Mouse (Mus musculus): ENCODE data around the gene Plekhm2. TPM values are rescaled to one million over a fixed set of nuclear protein-coding genes. Genes with fewer than 3 reads are reported as not detected.

The Plekhm2 gene
- total RNA-seq, 2 experiments from 2014 or later = 100 to 102 TPM

DNA sequence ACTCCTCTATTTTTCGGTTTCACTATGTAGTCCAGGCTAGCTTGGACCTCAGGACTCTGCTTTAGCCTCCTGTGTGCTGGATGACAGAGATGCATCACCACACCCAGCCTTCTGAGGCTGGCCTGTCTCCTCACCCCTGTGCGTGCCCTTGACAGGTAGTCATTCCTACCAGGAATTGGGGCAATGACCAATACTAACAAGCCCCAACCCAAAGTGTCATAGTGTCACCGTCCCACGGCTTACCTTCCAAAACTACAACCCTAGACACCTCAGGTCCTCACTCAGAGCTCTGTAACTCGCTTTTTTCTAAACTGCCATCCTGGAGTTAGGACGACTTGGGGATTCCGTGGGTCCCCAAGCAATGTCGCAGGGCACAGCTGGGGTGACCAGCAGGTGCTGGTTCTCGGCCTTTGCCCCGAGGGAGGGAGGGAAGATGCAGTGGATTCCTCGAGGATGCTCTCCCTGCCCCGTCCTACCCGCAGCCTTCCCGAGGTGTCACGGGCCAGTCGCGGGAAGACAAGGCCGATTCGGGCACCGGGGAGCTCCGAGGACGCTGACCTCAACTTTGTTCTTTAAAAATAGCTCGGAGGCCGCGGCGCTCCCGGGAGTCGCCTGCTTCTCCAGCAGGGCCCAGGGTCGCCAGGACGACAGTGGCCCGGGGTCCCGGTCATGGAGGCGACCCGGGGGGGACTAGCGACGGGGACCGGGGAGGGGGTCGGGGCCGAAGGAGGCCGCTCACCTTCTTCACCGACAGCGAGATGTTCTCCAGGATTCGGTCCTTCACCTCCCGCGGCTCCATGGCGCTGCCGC lies 1.4 kb downstream of the Plekhm2 start:
- DNase-seq = peak in 1 of 2 experiments; percentile 73

DNA sequence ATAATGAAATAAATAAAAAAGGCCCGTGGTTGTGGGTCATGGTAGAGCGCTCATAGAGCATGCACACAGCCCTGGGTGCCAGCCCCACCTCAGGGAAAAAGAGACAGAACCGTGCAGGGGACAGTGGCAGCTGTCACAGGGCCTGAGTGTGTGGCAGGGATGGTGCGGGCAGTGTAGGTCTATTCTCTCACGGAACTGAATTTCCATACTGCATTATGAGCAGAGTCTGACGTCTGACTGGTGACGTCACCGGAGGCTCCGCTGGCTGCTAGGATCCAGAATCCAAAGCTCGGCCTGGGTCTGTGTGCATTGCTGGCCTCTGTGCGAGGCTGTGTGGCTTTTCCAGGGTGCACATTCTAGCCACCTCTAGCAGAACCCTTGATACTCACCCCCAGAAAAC lies 3.8 kb downstream of the Plekhm2 start:
- no peak for DNase-seq

DNA sequence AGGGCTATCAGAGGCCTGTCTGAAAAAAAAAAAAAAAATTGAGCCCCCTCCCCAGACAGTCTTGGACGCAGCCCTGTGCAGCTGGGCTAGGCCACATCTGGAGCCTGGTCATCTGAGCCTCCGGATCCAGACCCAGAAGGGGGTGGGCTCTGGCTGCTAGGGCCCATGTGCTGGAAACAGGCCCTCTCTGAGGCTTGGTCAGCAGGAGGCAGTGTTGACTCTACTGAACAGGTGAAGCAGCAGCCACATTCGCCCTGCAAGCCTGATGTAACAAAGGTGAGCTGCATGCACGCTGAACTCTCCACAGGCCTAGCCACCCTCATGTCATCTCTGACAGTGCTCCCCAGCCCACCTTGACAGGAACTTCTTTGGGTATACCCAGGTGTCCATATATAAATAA lies 5.0 kb downstream of the Plekhm2 start:
- DNase-seq = peak in 1 of 2 experiments; percentile 35

- no peak for DNase-seq
These were observed 5.7 kb downstream of the Plekhm2 start for GRCm38 (mm10) chr4:141658846-141659484.

DNA sequence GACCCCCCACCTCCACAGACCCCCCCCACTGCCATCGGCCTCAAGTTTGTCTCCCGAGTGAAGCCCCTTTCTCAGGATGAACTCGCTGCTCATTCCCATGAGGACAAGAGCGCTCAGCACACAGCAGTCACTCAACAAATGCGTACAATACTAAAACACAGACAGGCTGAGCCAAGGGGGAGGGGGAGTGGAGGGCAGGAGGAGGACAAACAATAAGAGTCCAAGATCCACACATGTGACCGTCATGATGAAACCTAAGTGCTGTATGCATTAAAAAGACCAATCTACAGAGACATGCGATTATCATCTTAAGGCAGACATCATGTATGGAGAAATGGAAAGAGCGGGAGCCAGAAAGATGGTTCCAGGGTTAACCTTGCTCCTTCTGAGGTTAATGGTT lies 7.8 kb downstream of the Plekhm2 start:
- no peak for DNase-seq

DNA sequence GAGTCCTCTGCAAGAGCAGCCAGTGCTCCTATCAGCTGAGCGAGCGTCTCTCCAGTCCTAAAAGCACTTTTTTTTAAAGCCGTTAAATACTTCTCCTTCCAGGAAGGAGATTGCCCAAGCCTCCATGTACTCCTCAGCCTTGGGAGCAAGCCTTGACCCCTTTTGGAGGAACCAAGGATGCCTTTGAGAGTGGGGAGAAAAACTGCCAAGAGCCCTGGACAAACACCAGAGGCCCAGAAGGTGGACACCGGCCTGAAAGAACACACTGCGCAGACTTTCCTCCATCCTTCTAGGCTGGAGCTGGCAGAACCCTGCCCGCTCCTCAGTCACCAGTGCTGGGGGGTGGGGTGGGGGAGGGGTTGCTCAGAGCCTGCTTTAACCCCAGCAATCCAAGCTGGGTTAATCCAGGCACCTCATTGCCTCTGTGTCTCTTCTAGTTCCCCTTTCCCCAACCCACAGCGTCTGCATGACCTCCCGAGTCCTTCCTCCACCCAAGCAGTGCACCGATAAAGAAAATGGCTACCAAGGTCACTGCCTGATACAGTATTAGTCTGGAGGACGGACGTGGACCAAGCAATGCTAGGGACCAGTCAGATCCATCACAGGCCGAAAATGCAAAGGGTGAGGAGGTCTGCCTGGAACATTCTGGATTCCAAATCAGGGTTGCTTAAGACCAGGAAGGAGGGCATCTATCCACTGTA lies 8.6 kb downstream of the Plekhm2 start:
- peak; percentile 67 to 76 for DNase-seq

GRCm38 (mm10) chr4:141654509-141654908 lies 10.2 kb downstream of the Plekhm2 start:
- peak in 1 of 2 experiments; percentile 57 for DNase-seq

DNA sequence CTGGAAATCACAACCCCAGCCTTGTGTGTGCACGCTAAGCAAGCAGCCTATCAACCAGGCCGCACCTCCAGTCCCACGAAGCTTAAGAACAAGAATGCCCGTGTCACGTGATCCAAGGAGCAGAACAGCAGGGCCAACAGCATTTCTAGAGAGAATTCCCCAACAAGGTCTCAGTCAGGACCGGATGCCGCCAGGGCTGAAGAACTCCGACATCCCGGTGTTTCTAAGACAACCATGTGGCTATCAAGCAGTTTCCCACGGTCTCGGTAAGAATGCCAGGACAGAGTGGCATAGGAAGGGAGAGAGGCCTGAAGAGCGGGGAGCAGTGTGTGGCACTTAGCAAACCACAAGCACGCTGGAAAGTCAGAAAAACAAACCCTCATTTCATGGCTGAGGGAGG lies 10.9 kb downstream of the Plekhm2 start:
- DNase-seq = no peak

DNA sequence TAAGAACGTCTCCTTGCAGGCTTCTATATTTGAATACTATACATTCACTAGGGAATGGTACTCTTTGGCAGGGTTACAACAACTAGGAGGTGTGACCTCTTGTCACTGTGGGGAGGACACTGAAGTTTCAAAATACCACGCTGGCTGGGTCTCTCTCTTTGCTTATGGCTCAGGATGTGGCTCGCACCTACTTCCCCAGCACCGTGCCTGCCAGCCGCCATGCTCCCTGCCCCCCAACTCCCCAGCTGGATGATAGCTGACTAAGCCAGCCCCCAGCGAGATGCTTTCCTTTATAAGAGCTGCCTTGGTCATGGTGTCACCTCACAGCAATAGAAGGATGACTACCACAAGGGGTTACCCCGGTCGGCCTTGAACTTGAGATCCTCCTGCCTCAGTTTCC lies 11.7 kb downstream of the Plekhm2 start:
- DNase-seq = no peak

DNA sequence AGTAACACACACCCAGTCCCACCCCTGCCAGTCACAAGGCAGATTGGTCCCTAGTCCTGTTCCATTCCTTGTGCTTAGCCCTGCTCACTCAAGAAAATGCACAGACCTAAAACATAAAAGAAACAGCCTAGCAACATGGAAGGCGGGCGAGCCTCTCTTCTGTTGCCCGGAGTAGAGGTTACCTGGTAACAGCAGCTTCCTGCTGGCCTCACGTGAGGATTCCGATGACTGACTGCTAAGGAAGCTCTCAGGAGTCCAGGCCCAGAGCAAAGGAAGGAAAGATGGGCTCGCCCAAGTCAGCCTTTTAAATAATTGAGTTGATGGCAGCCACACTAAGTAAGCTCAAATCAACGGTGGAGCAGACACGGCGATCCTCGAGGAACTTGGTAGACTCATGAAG lies 12.8 kb downstream of the Plekhm2 start:
- no peak for DNase-seq

DNA sequence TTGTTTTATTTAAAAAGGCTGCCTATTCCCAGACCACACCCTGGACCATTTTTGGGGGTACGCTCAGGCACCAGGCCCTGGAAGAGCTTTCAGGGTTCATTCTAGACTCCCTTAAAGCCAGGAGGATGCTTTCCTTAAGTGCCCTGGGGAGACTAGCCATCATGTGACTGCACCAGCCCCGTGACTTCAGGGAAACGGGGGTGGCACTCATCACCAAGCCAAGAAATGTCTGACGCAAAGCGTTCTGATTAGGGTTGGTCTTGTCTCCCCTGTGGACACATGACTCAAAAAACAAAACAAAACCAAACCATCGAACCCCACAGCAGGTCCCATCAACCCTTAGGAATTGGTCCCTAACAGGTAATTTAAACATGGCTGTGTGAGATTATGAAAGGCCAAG lies 13.4 kb downstream of the Plekhm2 start:
- DNase-seq = peak; percentile 70 to 73

DNA sequence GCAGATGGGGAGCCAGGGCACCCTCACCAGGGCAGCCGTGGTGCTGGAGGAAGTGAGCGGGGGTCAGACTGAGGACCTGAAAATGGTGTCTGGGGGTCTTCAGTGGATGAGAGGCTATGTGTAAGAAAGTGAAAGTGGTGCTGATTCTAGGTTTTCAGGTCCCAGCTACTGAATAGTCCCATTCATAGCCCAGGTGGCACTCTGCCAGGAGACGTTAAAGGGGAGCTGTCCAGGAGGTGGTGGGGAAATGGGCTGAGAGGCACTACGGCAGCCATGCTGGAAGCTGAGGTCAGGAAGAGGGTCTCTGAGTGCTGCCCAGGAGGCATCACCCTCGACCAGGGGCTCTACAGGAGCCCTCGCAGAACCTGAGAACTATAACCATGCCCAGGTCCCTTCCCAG lies 15.5 kb downstream of the Plekhm2 start:
- DNase-seq = no peak

DNA sequence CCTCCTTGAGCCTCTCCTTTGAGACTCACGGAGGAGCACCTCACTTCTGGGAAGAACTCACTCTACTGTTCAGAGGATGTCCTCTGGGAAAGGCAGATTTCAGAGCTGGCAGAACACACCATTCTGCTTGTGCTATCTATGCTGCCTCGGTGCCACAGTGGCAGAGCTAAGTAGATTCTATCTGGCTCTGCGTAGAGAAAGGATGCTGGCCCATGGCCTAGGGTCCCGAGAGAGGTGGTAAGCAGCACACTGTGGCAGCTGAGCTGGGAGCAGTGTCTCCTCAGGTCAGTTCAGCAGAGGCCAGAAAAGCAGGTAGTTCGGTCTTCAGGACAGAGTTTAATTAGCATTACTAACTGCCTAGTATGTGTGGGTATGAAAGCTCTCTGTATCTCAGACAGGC lies 16.4 kb downstream of the Plekhm2 start:
- peak; percentile 73 to 86 for DNase-seq

DNA sequence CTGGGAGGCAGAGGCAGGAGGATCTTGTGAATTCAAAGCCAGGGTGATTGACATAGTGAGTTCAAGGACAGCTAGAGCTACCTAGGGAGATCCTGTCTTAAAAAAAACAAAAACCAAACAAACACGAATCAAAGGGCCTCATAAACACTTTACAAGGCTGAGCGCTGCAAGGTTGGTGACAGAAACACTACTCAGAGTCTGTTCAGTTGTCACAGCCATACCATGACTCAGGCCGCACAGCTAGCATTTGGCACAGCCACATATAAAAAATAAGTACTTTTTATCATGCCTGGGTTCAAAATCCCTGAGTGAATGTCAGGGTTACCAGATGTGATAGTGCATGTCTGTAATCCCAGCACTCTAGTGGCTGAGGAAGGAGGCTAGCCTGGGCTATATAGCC lies 17.5 kb downstream of the Plekhm2 start:
- no peak for DNase-seq

DNA sequence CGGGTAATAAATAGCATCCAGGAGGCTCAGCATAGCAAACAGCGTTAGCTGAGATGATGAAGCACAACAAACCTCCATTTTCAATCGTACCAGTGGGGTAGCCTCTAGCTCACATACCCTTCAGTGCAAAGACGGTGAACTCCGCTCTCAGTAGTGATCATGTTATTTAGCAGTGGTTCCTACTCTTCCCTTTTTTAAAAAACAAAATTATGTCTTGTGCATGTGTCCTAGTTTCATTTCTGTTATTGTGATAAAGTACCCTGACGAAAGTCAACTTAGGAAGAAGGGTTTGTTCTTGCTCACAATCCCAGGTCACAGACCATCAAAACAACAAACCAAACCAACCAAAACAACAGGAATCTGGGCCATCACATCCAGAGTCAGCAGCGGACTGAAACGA lies 18.7 kb downstream of the Plekhm2 start:
- DNase-seq = no peak

GRCm38 (mm10) chr4:141643118-141643855 lies 21.4 kb downstream of the Plekhm2 start:
- peak; percentile 86 to 93 for DNase-seq

GRCm38 (mm10) chr4:141641961-141642811 lies 22.5 kb downstream of the Plekhm2 start:
- DNase-seq = peak in 1 of 2 experiments; percentile 38

DNA sequence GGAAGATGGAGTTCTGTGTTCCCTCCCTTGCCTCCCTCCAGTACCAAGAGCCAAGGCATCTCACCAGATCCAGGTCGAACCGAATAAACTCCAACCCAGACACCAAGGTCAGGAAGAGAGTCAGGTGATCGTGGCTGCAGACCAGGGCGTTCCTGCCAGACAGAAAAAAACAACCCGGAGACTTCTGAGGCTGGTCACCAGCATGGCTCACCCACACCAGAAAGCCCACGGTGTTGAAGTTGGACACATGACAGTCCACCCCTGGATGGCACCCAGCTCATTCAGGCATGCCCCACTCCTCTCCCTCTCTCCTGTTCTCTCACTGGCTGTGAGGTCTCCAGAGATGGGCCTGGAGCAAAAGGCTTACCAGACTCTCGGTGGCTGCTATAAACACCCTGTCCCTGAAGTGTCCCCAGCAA lies 23.3 kb downstream of the Plekhm2 start:
- peak; percentile 81 to 88 for DNase-seq

- no peak for DNase-seq
These were observed 25.2 kb downstream of the Plekhm2 start for GRCm38 (mm10) chr4:141639474-141639873.

DNA sequence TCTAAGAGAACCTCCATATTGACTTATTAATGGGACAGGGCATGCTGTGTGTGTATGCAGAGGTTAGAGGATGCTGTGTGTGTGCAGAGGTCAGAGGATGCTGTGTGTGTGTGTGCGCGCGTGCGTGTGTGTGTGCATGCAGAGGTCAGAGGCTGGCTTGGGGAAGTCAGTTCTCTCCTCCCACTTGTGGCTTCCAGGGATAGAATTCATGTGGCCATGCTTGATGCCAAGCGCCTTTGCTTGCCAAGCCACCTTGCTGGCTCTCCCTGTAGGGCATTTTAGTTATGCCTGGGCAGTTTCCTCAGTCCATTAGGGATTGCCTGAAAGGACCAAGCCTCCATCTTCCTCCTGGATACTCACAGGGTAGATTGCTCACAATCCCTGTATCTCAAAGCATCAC lies 28.0 kb downstream of the Plekhm2 start:
- DNase-seq = peak; percentile 69 to 77

DNA sequence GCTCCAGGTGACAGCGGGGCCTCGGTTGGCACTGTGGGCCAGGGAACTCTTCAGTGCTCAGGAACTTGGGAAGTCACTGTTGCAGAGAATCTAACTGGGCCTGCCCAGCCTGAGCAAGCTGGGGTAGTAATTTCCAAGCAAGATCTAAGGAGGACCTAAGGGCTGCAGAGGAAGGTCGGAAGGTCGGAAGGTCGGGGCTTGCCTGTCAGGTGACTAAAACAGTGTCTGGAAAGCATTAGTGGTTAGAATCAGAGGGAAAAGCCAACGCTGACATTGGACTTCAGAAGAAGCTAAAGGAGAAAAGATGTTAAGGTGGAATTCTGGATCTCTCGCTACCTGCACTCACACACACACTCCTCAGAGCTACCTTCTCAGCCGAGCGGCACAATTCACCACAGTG lies 28.7 kb downstream of the Plekhm2 start:
- no peak for DNase-seq
